Mouse (Mus musculus) WW6 (cell line): Measurements from ENCODE around the gene Pde12.

Experiments used
- DNase-seq: peaks from one replicate; pipeline ENCODE4 v3.0.0-alpha.2; 2013; ENCODE audit warnings: low read depth, low spot score

The Pde12 gene

DNA sequence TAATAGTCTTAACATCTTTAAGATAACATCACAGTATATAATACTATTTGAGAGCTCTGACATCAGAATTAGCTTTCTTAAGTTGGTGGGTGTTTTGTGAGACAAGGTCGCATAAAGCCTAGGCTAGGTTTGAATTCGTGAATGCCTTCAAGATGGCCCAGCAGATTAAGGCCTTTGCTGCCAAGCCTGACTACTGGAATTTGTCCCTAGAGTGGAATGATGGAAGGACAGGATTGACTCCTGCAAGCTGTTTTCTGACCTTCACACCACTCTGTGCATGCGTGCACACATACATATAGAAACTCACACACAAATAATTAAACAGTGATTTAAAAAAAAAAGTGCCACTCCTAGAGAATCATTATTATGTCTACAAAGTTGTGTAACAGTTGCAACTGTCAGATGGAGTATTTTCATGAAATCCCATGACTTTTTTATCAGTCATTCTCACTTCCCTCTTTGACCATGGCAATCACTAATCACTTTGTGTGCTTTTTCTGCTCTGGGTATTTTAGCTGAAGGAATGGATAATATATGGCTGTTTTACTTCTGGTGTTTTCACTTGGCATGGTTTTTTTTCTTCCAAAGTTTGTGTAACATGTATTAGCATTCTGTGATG, 26.6 kb downstream of the Pde12 start:
- DNase-seq, result no peak

GRCm38 (mm10) chr14:26639961-26640360, 29.7 kb downstream of the Pde12 start:
- DNase-seq, result no peak

GRCm38 (mm10) chr14:26639251-26639650, 30.4 kb downstream of the Pde12 start:
- DNase-seq, result no peak

GRCm38 (mm10) chr14:26638708-26639084, 31.0 kb downstream of the Pde12 start:
- DNase-seq, result no peak

DNA sequence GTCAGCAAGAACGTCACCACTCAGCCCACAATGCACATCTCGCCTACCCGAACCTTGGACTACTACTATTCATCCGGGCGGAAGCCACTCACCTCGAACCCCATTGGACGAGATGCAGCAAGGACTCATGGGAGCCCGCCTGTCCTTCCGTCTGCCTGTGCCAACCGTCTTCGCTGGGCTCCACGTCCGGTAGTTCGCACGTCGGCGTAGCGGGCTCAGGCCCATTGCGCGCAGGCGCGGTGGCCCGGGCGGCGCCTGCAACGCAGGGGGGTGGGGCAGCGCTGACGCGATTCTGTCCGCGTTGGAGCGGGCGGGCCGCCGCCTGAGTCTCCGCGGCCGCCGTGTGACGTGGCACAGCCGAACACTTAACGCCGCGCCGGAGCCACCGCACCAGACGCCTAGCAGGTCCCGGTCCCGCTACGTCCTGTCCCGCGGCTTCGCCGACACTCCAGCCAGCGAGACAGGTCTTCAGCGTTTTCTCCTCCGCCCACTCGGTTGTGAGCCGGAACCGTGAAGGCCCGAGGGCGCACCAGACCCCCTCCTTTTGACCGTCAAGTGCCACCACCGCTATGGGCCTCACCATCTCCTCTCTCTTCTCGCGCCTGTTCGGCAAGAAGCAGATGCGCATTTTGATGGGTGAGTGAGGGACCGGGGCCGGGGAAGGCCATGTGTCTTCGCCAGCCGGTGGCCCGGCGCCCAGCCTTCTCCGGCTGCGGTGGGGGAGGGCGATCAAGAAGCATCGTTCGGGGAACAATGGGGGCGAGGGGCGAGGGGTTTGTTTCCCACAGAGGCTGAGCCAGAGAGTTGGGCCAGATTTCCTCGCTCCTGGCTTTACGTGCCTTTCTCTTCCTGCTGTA, 31.6 kb downstream of the Pde12 start, which contains the start of gene Arf4:
Arf4 (plus strand) TSS at position 224 of the 857 bp plus-strand sequence.
- DNase-seq, result peak; percentile 91

- DNase-seq, result no peak
Observed at GRCm38 (mm10) chr14:26637025-26637850, 32.4 kb downstream of the Pde12 start.

DNA sequence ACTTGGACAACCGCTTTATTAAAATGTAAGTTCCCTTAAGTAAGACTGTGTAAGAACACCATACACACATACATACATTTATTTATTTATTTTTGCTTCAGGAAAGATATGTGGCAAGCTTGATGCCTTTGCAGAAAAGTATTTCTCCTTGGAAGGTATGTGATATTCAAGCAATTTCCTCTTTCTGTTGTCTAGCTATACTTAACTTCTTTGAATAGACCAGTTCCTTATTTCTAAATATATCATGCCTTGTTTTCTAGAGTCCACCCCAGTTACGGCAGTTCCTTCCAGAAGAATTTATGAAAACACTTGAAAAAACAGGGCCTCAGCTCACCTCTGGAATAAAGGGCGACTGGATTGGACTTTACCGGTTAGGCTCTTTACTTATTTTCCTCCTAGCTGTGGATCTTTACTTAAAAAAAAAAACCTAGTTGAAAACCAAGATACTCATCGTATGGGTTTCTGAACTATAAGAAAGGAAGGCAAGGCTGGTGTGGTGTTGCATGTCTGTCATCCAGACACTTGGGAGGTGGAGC, 43.0 kb downstream of the Pde12 start:
- DNase-seq, result no peak

DNA sequence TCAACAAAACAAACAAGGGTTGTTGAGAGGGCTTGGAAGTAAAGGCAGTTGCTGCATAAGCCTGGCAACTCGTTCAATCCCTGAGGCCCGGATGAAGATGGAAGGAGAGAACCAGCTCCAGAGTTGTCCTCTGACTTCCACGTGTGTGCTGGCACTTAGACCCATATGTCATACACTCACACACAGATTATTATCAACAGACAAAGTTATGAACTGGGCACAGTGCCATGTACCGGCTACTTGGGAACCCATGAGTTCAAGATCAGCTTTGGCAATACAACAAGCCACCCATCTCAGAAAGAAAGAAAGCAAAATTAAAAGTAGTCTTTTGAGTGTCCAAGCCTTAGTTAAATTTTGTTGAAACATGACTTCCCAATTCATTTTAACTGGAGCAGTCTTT, 44.4 kb downstream of the Pde12 start:
- DNase-seq, result no peak

DNA sequence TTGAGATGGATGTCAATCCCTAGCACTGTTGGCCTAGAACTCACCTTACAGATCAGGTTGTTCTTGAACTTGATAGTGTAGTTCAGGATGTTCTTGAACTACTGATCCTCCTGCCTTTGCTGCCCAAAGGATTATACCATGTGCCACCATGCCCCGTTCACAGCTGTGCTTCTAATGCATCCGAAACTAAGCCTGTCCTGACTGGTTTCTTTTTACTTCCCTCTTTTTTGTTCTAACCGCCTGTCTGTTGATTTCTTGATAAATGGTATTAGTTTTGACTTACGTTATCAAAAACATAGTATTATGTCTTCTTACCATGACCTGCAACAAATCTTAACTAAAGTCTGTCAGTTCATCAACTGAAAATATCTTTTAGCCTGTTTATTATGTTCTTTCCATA, 59.0 kb downstream of the Pde12 start:
- no peak for DNase-seq
